Comparison of ENCODE assay signal across 9 mouse cellular contexts in the genomic region with DNA sequence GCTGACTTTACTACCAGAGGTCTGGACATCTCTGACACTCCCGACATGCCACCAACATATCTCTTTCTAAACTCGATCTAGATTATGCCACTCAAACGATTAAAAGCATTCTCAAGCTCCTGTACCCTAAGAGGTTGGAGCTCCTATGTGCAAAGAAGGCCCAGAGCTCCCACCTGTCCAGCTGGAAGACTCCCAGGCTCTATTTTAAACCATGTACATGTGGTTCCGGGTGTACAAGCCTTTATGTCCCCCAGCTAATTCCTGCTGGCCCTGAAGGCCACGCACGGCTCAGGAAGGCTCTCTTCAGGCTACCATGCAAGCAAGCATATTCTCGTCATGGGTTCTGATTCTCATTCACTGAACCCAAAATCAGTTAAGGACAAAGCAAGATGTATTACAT. TPM values are rescaled to one million over a fixed set of nuclear protein-coding genes. Genes with fewer than 3 reads are reported as not detected.
DNase-seq lines count a peak whose midpoint lies in the region; ATAC-seq lines count a peak whose summit lies in the region.
"Had no signal": no experiment of that assay in that cellular context is flagged by ENCODE, and none has a peak within 500 bp of the region (broad histone marks: within the 10 kb centered on the region; RNA-seq: fewer than 3 reads in every experiment).

No protein-coding gene starts in this region.

- no peaks in the 10 kb centered on the region for H3K9me3 ChIP-seq in midbrain, embryonic 10.5 days (replicated peaks)
- no peaks in the 10 kb centered on the region for H3K9me3 ChIP-seq in midbrain, embryonic 11.5 days (ENCODE audit: control insufficient read depth, low read length)
- no peaks in the 10 kb centered on the region for H3K9me3 ChIP-seq in heart, embryonic 10.5 days
- no peaks in the 10 kb centered on the region for H3K9me3 ChIP-seq in limb, embryonic 15.5 days

- no peak overlapping the region for H3K27ac ChIP-seq in midbrain, embryonic 10.5 days (replicated peaks)
- no peak overlapping the region for H3K27ac ChIP-seq in midbrain, embryonic 11.5 days (ENCODE audit: low read depth, low read length)
- H3K27ac ChIP-seq in heart, embryonic 10.5 days, result peak overlapping the region; percentile 62; the same call in 1 of the 2 replicates
- no peak overlapping the region for H3K27ac ChIP-seq in limb, embryonic 15.5 days

- no peak for ATAC-seq in midbrain, embryonic 11.5 days (ENCODE audit: low FRiP score)
- no peak for ATAC-seq in limb, embryonic 15.5 days (ENCODE audit: insufficient number of reproducible peaks, low FRiP score, low TSS enrichment, low read depth)

- no peak overlapping the region for H3K9ac ChIP-seq in midbrain, embryonic 11.5 days (ENCODE audit: low read length)
- no peak overlapping the region for H3K9ac ChIP-seq in limb, embryonic 15.5 days

- H3K4me1 ChIP-seq in midbrain, embryonic 10.5 days, result peaks cover 40% of the 10 kb centered on the region
- peaks cover 16% of the 10 kb centered on the region for H3K4me1 ChIP-seq in midbrain, embryonic 11.5 days (ENCODE audit: control insufficient read depth, insufficient read depth, low read length)
- peaks cover 66% of the 10 kb centered on the region for H3K4me1 ChIP-seq in heart, embryonic 10.5 days
- H3K4me1 ChIP-seq in limb, embryonic 15.5 days, result peaks cover 22% of the 10 kb centered on the region

- no peak overlapping the region; the same call in 1 of the 2 replicates for H3K4me2 ChIP-seq in midbrain, embryonic 11.5 days
- H3K4me2 ChIP-seq in limb, embryonic 15.5 days, result peak overlapping the region; percentile 80

- 81% methylated on average over 7 of the region's 7 CpGs for WGBS in midbrain, embryonic 10.5 days
- WGBS in midbrain, embryonic 11.5 days, result 80% methylated on average over 7 of the region's 7 CpGs
- WGBS in heart, embryonic 10.5 days, result 46% methylated on average over 7 of the region's 7 CpGs
- WGBS in limb, embryonic 15.5 days, result 64% methylated on average over 7 of the region's 7 CpGs

- H3K36me3 ChIP-seq in midbrain, embryonic 10.5 days, result peaks cover 18% of the 10 kb centered on the region; the same call in 1 of the 2 replicates
- H3K36me3 ChIP-seq in midbrain, embryonic 11.5 days (ENCODE audit: control insufficient read depth, insufficient read depth, low read length), result no peaks in the 10 kb centered on the region
- H3K36me3 ChIP-seq in heart, embryonic 10.5 days, result peaks cover 5% of the 10 kb centered on the region
- no peaks in the 10 kb centered on the region for H3K36me3 ChIP-seq in limb, embryonic 15.5 days

- peak overlapping the region; percentile 93 for H3K4me3 ChIP-seq in midbrain, embryonic 10.5 days
- no peak overlapping the region for H3K4me3 ChIP-seq in midbrain, embryonic 11.5 days (ENCODE audit: low read depth, low read length)
- H3K4me3 ChIP-seq in heart, embryonic 10.5 days, result peak overlapping the region; percentile 99
- H3K4me3 ChIP-seq in limb, embryonic 15.5 days, result peak overlapping the region; percentile 98

- H3K27me3 ChIP-seq in midbrain, embryonic 10.5 days (ENCODE audit: low read depth, poor library complexity, severe bottlenecking), result no peaks in the 10 kb centered on the region
- H3K27me3 ChIP-seq in midbrain, embryonic 11.5 days (ENCODE audit: control insufficient read depth, insufficient read depth, low read length), result no peaks in the 10 kb centered on the region
- no peaks in the 10 kb centered on the region for H3K27me3 ChIP-seq in heart, embryonic 10.5 days (ENCODE audit: insufficient read depth, poor library complexity, severe bottlenecking)
- H3K27me3 ChIP-seq in limb, embryonic 15.5 days, result no peaks in the 10 kb centered on the region

- DNase-seq in midbrain, embryonic 10.5 days (ENCODE audit: low spot score), result no peak
- no peak for DNase-seq in midbrain, embryonic 11.5 days (ENCODE audit: low spot score, missing footprints)
- no peak for DNase-seq in heart, embryonic 10.5 days (ENCODE audit: low spot score)
- no peak for DNase-seq in ovary, postnatal 10 days (ENCODE audit: low spot score)
- DNase-seq in urinary bladder, postnatal 14 days (ENCODE audit: low spot score), result no peak
- no peak for DNase-seq in embryo, embryonic 11 days
- DNase-seq: thymus, adult 18-20 months had no signal

RNA-seq across cellular contexts. Expression of a gene that starts 1.9 kb away (rescaled TPM):
- polyA plus RNA-seq in midbrain, embryonic 10.5 days (2016; fragmentation: Nextera tagmentation; extraction: Ambion mirVana), result 71.1 and 77.0 TPM in 2 replicates
- polyA plus RNA-seq in midbrain, embryonic 11.5 days (2014; fragmentation: Nextera tagmentation; extraction: Ambion mirVana), result 48.8 and 55.2 TPM in 2 replicates
- 128 and 197 TPM in 2 replicates for polyA plus RNA-seq in heart, embryonic 10.5 days (2016; fragmentation: Nextera tagmentation; extraction: Ambion mirVana)
- 86.6 and 107 TPM in 2 replicates for polyA plus RNA-seq in limb, embryonic 15.5 days (2015; fragmentation: Nextera tagmentation; extraction: Ambion mirVana)

RNA-seq across cellular contexts. Expression of a gene that starts 28.4 kb away (rescaled TPM):
- 44.4 and 57.3 TPM in 2 replicates for polyA plus RNA-seq in midbrain, embryonic 10.5 days (2016; fragmentation: Nextera tagmentation; extraction: Ambion mirVana)
- 61.2 and 64.0 TPM in 2 replicates for polyA plus RNA-seq in midbrain, embryonic 11.5 days (2014; fragmentation: Nextera tagmentation; extraction: Ambion mirVana)
- polyA plus RNA-seq in heart, embryonic 10.5 days (2016; fragmentation: Nextera tagmentation; extraction: Ambion mirVana), result 21.4 and 24.2 TPM in 2 replicates
- polyA plus RNA-seq in limb, embryonic 15.5 days (2015; fragmentation: Nextera tagmentation; extraction: Ambion mirVana), result 35.5 and 43.8 TPM in 2 replicates
- polyA plus RNA-seq: erythroblast, embryonic 14.5 days had no signal

RNA-seq across cellular contexts. Expression of a gene that starts 34.8 kb away (rescaled TPM):
- 37.9 and 39.2 TPM in 2 replicates for polyA plus RNA-seq in midbrain, embryonic 10.5 days (2016; fragmentation: Nextera tagmentation; extraction: Ambion mirVana)
- 24.2 and 27.1 TPM in 2 replicates for polyA plus RNA-seq in midbrain, embryonic 11.5 days (2014; fragmentation: Nextera tagmentation; extraction: Ambion mirVana)
- polyA plus RNA-seq in heart, embryonic 10.5 days (2016; fragmentation: Nextera tagmentation; extraction: Ambion mirVana), result 15.3 and 16.1 TPM in 2 replicates
- 8.3 and 9.5 TPM in 2 replicates for polyA plus RNA-seq in limb, embryonic 15.5 days (2015; fragmentation: Nextera tagmentation; extraction: Ambion mirVana)
- polyA plus RNA-seq: erythroblast, embryonic 14.5 days had no signal

RNA-seq across cellular contexts. Expression of a gene that starts 44.1 kb away (rescaled TPM):
- polyA plus RNA-seq in midbrain, embryonic 10.5 days (2016; fragmentation: Nextera tagmentation; extraction: Ambion mirVana), result 272 and 276 TPM in 2 replicates
- polyA plus RNA-seq in midbrain, embryonic 11.5 days (2014; fragmentation: Nextera tagmentation; extraction: Ambion mirVana), result 278 and 298 TPM in 2 replicates
- polyA plus RNA-seq in heart, embryonic 10.5 days (2016; fragmentation: Nextera tagmentation; extraction: Ambion mirVana), result 277 and 285 TPM in 2 replicates
- polyA plus RNA-seq in limb, embryonic 15.5 days (2015; fragmentation: Nextera tagmentation; extraction: Ambion mirVana), result 470 and 473 TPM in 2 replicates

RNA-seq across cellular contexts. Expression of a gene that starts 44.1 kb away (rescaled TPM):
- polyA plus RNA-seq in midbrain, embryonic 10.5 days (2016; fragmentation: Nextera tagmentation; extraction: Ambion mirVana), result 17.8 and 26.2 TPM in 2 replicates
- 30.8 and 34.6 TPM in 2 replicates for polyA plus RNA-seq in midbrain, embryonic 11.5 days (2014; fragmentation: Nextera tagmentation; extraction: Ambion mirVana)
- 28.2 and 30.3 TPM in 2 replicates for polyA plus RNA-seq in heart, embryonic 10.5 days (2016; fragmentation: Nextera tagmentation; extraction: Ambion mirVana)
- 44.3 and 47.6 TPM in 2 replicates for polyA plus RNA-seq in limb, embryonic 15.5 days (2015; fragmentation: Nextera tagmentation; extraction: Ambion mirVana)
